Mouse (Mus musculus) kidney, adult 2 months (tissue): Measurements from ENCODE around the gene Abtb1. TPM values are rescaled to one million over a fixed set of nuclear protein-coding genes. Genes with fewer than 3 reads are reported as not detected.

ENCODE experiments used
- DNase-seq: peaks from one replicate; pipeline ENCODE4 v3.0.0; 2021
- H3K27ac ChIP-seq: fragments of 200-500 bp; 2 replicates; pipeline ENCODE4 v1.5.1; 2012; ENCODE audit warnings: low read depth, low read length, control low read depth, inconsistent platforms; ENCODE audit not compliant: insufficient read depth
- H3K27me3 ChIP-seq: fragments of 200-500 bp; replicated peaks from 2 replicates; pipeline ENCODE4 v1.6.1; 2012; ENCODE audit warnings: mild to moderate bottlenecking, moderate library complexity, low read length, inconsistent platforms; ENCODE audit not compliant: control insufficient read depth, insufficient read depth
- H3K36me3 ChIP-seq: fragments of 200-500 bp; 2 replicates; pipeline ENCODE4 v1.6.1; 2012; ENCODE audit warnings: mild to moderate bottlenecking, moderate library complexity, low read length, inconsistent platforms; ENCODE audit not compliant: control insufficient read depth, insufficient read depth
- H3K4me1 ChIP-seq: fragments of 200-500 bp; 2 replicates; pipeline ENCODE4 v1.6.1; 2011; ENCODE audit warnings: low read length; ENCODE audit not compliant: control insufficient read depth, insufficient read depth
- H3K4me3 ChIP-seq: fragments of 200-500 bp; 2 replicates; pipeline ENCODE4 v1.5.1; 2011; ENCODE audit warnings: mild to moderate bottlenecking, low read depth, low read length, control low read depth; ENCODE audit not compliant: insufficient read depth
- CTCF ChIP-seq: fragments of 200-500 bp; conservative IDR thresholded peaks from 2 replicates; pipeline ENCODE4 v1.5.1; 2011; ENCODE audit warnings: low read depth, mild to moderate bottlenecking, control low read depth, low read length, moderate library complexity, mixed read lengths; ENCODE audit not compliant: insufficient read depth, insufficient read length
- POLR2A ChIP-seq: fragments of 200-500 bp; IDR thresholded peaks from one replicate; pipeline ENCODE4 v1.6.1; 2011; ENCODE audit warnings: low read depth, low read length, control low read depth
- WGBS: fragments of 180-500 bp; shearing (Covaris S2); methylation state at CpG from one replicate; pipeline ENCODE4 v1.1.7; 2018; 5-methylcytosine and 5-hydroxymethylcytosine counted together
- polyA plus RNA-seq: library from polyadenylated mRNA; depleted of rRNA; stranded (reverse); fragments of >200 nt; gene quantifications from 2 replicates; pipeline ENCODE4 v1.2.3, GENCODE M21; 2012

Abtb1 gene
- polyA plus RNA-seq, 1 experiment: 52.8 TPM

- no peak overlapping the region for H3K4me3 ChIP-seq
- H3K4me1 ChIP-seq: peaks cover 6% of the 10 kb centered on the region; the same call in 1 of the 2 replicates
- TF ChIP-seq CTCF (no peak), POLR2A (no peak)
- no peak overlapping the region for H3K27ac ChIP-seq
- DNase-seq: no peak
- 62% methylated on average over 11 of the region's 11 CpGs for WGBS
- H3K27me3 ChIP-seq: no peaks in the 10 kb centered on the region
- no peaks in the 10 kb centered on the region for H3K36me3 ChIP-seq
Observed at GRCm38 (mm10) chr6:88821901-88822300, 19.9 kb downstream of the Abtb1 start.

- no peaks in the 10 kb centered on the region for H3K27me3 ChIP-seq
- no peak for TF ChIP-seq CTCF
- no peak for TF ChIP-seq POLR2A
- H3K4me1 ChIP-seq: peaks cover 6% of the 10 kb centered on the region; the same call in 1 of the 2 replicates
- no peaks in the 10 kb centered on the region for H3K36me3 ChIP-seq
- WGBS: 95% methylated on average over 6 of the region's 6 CpGs
- H3K27ac ChIP-seq: no peak overlapping the region
- no peak overlapping the region for H3K4me3 ChIP-seq
- DNase-seq: no peak
Observed at GRCm38 (mm10) chr6:88821294-88821693, 20.5 kb downstream of the Abtb1 start.

- peak; percentile 33 for DNase-seq
- Histone ChIP-seq H3K4me3 (no peak overlapping the region), H3K4me1 (peaks cover 6% of the 10 kb centered on the region; the same call in 1 of the 2 replicates), H3K27me3 (no peaks in the 10 kb centered on the region), H3K36me3 (no peaks in the 10 kb centered on the region), H3K27ac (no peak overlapping the region)
- TF ChIP-seq CTCF (no peak), POLR2A (no peak)
- 35% methylated on average over 3 of the region's 3 CpGs for WGBS
Observed at GRCm38 (mm10) chr6:88820853-88821252, 20.9 kb downstream of the Abtb1 start.

GRCm38 (mm10) chr6:88816913-88817312, 24.9 kb downstream of the Abtb1 start:
- no peaks in the 10 kb centered on the region for H3K36me3 ChIP-seq
- no peak overlapping the region for H3K4me3 ChIP-seq
- DNase-seq: no peak
- no peaks in the 10 kb centered on the region for H3K27me3 ChIP-seq
- 87% methylated on average over 3 of the region's 3 CpGs for WGBS
- H3K27ac ChIP-seq: no peak overlapping the region
- TF ChIP-seq CTCF (no peak), POLR2A (no peak)
- peaks cover 6% of the 10 kb centered on the region; the same call in 1 of the 2 replicates for H3K4me1 ChIP-seq

- no peaks in the 10 kb centered on the region for H3K27me3 ChIP-seq
- DNase-seq: no peak
- no peaks in the 10 kb centered on the region for H3K4me1 ChIP-seq
- H3K27ac ChIP-seq: no peak overlapping the region
- TF ChIP-seq POLR2A: no peak
- TF ChIP-seq CTCF: no peak
- H3K36me3 ChIP-seq: no peaks in the 10 kb centered on the region
- H3K4me3 ChIP-seq: no peak overlapping the region
- WGBS: 86% methylated on average over 3 of the region's 3 CpGs
Observed at GRCm38 (mm10) chr6:88815489-88815888, 26.3 kb downstream of the Abtb1 start.

GRCm38 (mm10) chr6:88815036-88815435, 26.7 kb downstream of the Abtb1 start:
- DNase-seq: no peak
- 87% methylated on average over 3 of the region's 3 CpGs for WGBS
- H3K27ac ChIP-seq: no peak overlapping the region
- no peaks in the 10 kb centered on the region for H3K36me3 ChIP-seq
- no peak overlapping the region for H3K4me3 ChIP-seq
- no peaks in the 10 kb centered on the region for H3K27me3 ChIP-seq
- no peaks in the 10 kb centered on the region for H3K4me1 ChIP-seq
- no peak for TF ChIP-seq CTCF
- no peak for TF ChIP-seq POLR2A

GRCm38 (mm10) chr6:88813832-88814231, 28.0 kb downstream of the Abtb1 start:
- WGBS: 88% methylated on average over 10 of the region's 10 CpGs
- DNase-seq: no peak
- H3K27me3 ChIP-seq: no peaks in the 10 kb centered on the region
- no peaks in the 10 kb centered on the region for H3K36me3 ChIP-seq
- no peaks in the 10 kb centered on the region for H3K4me1 ChIP-seq
- no peak overlapping the region for H3K4me3 ChIP-seq
- TF ChIP-seq CTCF (no peak), POLR2A (no peak)
- no peak overlapping the region for H3K27ac ChIP-seq

GRCm38 (mm10) chr6:88812886-88813285, 28.9 kb downstream of the Abtb1 start:
- DNase-seq: peak; percentile 64
- Histone ChIP-seq H3K36me3 (no peaks in the 10 kb centered on the region), H3K4me3 (no peak overlapping the region), H3K27ac (no peak overlapping the region), H3K4me1 (no peaks in the 10 kb centered on the region), H3K27me3 (no peaks in the 10 kb centered on the region)
- peak; percentile 51 for TF ChIP-seq CTCF
- no peak for TF ChIP-seq POLR2A
- 82% methylated on average over 3 of the region's 3 CpGs for WGBS
